Mouse (Mus musculus) gastrocnemius, postnatal 10 days (tissue): ENCODE results near the gene Lsr. TPM values are rescaled to one million over a fixed set of nuclear protein-coding genes. Genes with fewer than 3 reads are reported as not detected.

Experiments used
- DNase-seq: peaks from one replicate; pipeline ENCODE4 v3.0.0; 2021; ENCODE audit warnings: mixed read lengths
- long read RNA-seq, 2 experiments: library from polyadenylated mRNA; stranded (forward); transcript quantifications; one replicate each; pipeline ENCODE4 v2.0.0; 2021
- total RNA-seq, 2 experiments: library from RNA; stranded (reverse); gene quantifications; 2 replicates each; pipeline ENCODE4 v1.2.3; 2021

Gene Lsr
- under 1 TPM; 0.49 to 0.72 TPM for total RNA-seq
- long read RNA-seq, experiment 1, partial matches to known transcripts: 0 of 18 reads
- long read RNA-seq, experiment 1, other reads (novel, unspliced or antisense): 16 of 18 reads
- long read RNA-seq, experiment 2, partial matches to known transcripts: 0 of 12 reads
- long read RNA-seq, experiment 2, other reads (novel, unspliced or antisense): 12 of 12 reads

DNA sequence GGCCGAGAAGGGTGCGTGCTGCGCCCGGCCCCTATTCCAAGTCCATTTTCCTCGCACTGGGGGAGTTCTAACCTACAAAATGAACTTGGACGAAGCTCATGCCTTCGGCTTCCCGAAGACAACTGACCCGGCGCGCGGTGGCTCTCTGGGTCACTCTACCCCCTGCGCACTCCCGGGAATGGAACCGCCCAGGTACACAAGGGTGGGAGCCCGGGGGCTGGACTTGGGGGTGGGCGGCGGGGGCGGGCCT is at the start of gene Lsr:
Lsr (minus strand) TSS at position 214 of the 250 bp plus-strand sequence.
- DNase-seq: no peak

DNA sequence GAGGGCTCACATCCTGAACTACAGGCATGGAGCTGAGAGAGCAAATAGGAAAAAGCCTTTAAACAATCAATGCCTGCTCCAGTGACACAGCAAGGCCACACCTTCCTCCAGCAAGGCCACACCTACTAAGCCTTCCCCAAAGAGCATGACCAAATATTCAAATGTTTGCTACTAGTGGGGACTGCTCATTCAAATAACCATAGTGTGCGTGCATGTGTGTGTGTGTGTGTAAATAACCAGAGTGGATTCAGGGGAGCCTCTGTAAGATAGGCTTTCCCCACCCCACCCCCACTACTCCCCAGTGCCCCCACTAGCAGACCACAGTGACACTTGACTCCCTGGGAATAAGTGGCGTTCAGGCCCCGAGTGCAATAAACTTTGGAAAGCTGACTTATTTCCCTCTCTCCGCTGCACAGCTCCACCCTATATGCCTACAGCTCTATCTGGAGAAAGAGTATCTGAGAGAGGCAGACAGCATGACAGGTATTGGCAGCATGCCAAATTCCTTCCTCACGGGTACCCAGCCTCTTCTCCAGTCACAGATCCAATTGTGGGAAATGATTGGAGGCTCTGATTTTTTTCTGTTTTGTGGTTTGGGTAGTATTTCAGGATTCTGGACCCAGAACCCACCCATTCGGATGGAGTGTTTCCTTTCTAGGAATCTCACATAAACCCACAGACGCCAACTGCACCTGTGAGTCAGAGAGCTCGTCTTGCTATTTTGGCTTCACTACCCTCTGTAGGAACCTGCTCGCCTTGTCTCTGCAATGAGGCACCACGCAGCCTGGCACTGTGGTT is 44.0 kb upstream of the Lsr start:
- DNase-seq: no peak

DNA sequence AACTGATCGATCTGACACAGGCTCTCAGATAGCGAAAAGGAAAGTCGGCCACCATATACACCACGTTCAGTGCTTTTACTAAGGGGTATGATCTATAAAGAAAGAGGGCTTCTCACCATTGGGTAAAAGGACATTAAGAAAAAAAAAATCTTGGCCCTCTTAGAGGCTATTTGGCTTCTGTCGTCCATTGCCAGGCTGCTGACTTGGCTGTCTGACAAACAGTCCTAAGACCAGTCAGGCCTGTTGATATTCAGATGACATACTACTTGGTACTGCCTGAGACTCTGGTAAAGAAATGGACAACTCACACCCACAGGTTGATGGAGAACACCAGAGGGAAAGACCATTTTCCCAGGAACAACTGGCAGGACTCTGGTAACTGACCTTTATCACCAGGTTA is 39.7 kb upstream of the Lsr start:
- DNase-seq: no peak

DNA sequence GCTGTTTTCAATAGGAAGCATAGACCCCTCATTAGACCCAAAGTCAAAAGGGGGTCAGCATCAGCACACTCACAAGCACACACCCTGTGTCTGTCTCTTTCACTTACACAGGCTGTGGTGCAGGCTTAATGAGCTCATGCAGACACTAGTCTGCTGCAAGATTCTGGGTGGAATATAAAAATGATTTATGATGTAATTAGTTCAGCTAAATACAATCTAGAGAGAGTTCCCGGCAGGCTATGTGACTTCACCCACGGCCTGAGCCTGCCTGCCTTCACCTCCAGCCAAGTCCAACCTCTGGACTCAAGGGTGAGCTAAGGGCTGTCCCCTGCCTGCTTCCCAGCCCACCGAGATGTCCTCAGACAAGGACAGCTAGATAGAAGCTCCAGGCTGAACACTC is 35.6 kb upstream of the Lsr start:
- DNase-seq: no peak

DNA sequence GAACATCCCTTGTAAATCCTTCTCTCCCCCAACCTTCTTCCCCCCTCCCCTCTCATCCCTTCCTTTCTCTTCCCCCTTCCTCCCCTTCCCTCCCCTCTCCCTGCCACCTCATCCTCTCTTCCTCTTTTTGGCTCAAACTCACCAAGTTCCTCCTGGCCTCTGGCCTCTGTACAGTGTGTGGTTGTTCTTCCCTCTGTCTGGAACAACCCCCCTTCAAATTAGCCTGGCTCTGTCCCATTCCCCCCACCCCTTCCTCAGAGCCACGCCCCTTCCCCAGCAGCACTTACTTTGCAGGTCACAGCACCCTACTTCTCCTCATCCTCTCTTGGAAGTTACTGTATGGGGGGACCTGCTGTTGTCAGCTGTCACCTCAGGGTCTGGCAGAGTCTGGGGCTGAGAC is 34.9 kb upstream of the Lsr start:
- DNase-seq: no peak

DNA sequence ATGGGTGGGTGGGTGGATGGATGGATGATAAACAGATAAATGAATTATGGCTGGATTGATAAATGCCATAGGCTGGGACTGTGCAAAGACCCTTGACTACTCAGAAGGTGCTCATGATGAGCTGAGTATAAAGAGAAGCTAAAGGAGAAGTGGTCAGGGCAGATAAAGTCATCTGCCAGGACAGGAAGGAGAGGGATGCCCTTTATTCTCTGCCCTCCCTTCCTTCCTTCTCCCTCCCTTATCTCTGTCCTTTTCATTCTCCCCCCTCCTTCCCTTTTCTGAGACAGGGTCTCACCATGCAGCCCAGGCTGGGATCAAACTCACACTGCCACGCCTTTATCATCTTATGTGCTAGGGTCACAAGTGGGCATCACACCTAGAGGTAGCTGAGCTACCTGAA is 34.5 kb upstream of the Lsr start:
- no peak for DNase-seq

DNA sequence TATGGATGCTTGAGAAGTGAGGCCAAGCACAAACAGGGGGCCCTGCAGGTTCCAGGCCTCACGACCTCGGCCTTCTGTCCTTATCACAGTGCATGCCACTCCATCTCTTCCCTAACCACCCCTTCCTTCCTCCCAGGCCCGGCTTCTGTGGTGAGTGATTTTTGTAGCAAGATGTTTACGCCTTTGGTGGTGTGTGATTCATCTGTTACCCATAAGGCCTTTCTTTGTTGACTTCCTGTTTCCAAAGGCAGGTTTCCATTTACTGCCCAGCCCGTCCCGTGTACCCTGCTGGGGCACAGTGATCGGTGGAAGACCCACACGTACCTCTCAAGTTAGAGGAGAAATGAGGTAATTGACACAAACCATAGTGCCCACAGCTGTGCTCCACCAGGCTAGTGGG is 29.4 kb upstream of the Lsr start:
- no peak for DNase-seq

DNA sequence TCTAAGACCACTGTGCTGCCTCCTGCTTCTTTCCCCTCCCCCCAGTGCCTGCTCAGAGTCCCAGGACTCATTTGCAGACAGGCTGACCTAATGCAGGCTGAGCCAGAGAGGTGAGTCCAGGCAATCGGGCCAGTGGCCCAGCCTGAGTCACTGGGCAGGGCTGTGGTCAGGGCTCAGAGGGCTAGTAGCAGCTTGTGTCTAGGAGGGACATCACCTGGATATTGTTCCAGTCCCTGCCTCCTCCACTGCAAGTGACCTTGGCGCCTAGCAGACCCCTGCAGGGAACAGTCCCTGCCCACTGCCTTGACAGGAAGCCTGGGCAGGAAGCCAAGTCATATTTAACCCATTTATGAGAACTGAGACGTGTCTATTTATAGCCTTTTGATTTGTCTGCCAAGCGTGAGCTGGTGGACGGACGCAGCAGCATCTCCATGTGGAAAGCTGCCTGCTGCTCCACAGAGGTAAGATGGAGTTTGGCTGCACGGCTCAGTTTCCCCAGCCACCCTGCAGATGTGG is 27.3 kb upstream of the Lsr start:
- DNase-seq: peak; percentile 51

DNA sequence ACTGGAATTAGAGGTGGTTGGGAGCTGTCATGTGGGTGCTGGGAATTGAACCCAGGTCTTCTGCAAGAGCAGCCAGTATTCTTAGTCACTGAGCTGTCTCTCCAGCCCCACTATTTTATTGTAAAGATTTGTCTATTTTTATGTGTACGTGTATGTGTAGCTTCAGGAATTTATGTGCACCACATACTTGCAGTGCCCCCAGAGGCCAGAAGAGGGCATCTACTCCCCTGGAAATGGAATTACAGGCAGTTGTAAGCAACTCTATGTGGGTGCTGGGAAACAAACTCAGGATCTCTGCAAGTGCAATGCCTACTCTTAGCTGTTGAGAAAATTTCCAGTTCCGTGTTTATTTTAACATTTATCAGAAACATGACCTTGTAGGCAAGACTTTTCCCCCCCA is 23.2 kb upstream of the Lsr start:
- DNase-seq: no peak

DNA sequence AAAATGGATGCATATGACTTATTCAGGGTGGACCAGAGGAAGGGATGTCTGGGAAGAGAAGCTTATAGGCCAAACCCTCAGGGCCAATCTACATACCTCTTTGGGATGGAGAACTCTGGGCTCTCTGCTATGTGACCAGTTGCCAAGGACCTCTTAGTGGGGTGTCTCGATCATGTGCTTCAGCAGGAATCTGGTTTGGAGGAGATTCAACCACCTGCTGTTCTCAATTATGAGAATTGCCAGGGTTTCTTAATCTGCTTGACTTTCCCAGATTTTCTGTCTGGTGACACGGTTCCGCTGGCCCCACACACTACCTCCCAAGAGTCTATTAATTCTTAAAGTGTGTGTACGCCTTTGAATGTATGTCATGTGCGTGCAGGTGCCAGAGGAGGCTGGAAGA is 20.7 kb upstream of the Lsr start:
- no peak for DNase-seq

DNA sequence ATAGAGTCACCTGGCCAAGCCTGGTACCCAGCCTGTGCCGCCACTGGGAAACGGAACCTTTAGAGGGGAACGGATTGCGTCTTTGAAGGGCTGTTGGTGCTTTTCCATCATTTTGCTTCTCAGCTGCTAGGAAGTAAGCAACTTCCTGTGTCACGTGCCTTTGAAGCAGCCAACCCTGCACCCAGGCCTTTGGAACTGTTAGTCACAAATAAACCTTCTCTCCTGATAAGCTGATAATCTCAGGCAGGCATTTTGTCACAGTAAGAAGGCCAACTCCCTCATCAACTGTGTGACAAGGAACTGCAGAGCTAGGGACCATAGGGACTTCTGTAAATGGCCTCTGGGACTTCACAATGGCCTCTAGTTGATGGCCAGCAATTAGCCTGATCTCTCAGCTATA is 18.9 kb upstream of the Lsr start:
- DNase-seq: no peak

DNA sequence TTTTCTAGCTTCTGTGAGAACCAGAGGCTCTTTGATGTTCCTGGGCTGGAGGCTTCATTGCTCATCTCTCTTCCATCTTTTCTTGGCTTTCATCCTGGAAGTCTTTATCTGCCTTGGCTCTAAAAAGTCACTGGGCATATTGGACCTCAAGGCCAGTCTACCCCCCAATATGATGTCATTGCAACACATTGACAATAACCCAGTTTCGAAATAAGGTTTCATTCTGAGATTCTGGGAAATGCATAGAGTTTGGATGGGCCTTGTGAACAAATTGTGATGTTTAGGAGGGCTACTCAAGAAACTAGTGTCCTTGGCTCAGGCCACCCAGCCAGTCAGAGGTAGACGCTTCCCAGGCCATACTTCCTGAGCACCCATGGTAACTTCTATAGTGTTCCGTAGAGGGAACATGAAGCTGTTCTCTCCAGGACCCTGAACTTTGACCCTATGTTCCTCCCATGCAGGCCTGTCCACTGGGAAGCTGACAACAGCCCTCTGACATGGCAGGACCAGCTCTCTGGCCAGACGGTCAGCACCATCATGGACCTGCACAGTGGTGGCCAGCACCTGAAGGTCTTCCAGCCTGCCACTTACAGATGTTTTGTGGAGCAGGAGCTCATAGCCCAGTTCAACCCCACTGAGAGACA is 15.4 kb upstream of the Lsr start:
- no peak for DNase-seq

DNA sequence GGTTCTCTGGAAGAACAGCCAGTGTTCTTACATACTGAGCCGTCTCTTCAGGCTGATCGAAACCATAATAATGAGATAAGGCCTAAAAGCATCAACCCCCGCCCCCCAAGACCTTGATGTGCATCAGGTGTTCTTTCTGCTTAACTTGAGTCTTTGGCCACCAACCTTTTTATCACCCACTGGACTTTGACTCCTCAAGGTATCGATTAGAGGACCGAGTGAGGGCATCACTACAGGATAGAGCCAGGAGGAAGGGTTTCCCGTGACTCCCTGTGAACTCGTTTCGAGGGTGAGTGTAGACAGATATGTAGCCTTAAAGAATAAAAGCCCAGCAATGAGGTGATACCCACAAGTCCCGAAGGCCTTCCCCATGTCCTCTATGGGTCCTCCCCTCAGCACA is 12.1 kb upstream of the Lsr start:
- DNase-seq: no peak

DNA sequence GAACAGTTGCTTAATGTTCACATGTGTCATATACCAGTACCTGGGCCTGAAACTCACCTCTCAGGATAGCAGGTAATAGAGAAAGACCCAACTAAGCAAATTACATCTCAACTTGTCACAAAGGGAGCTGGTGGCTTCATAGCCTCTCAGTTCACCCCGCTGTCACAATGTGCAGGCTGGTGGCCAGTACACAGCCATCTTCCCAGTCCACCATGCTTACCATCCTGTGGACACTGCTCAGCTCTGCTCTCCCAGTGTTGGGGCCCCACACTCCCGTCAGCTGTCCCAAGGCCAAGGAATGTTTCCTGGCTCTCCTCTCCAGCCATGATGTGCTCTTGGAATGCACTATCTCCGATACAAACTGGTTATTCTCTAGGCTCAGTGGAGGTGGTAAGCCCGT is 8.4 kb upstream of the Lsr start:
- no peak for DNase-seq

DNA sequence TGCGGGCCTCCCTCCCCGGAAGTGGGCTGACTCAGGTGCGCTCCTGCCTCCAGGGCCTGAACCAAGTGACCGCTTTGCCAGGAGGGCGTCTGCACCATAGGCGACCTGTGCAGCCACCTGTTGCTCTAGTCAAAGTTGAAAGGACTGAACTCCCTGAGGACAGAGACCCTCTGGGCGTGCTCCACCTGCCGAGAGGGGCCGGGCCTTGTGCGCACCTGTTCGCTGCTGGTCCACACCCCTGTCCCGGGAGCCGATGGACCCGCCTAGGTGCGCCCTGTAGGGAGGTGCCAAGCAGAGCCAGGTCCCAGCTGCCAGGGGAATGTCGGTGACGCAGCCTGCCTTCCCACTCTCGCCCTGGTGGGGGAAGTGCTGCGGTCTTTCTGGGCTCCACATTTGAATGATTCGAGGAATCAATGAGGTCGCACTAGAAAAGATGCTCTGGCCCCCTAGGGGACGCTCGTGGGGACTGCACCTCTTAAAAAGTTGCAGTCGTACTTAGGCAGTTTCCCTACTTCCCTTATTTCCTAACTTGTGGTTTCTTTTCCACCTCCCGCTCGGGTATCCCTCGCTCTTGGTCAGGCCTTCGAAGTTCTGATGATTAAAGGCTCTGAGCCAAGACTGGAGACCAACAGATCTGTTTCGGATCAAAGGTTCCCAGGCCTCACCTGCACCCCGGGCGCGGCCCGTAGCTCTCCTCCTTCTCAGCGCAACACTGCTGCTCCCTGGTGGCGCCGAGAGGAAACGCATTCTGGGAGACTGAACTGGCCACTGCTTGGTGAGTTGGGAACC is 431 bp upstream of the Lsr start, which contains the start of gene Fam187b:
Fam187b (plus strand) TSS at position 290 of the 789 bp plus-strand sequence.
- DNase-seq: peak; percentile 88

DNA sequence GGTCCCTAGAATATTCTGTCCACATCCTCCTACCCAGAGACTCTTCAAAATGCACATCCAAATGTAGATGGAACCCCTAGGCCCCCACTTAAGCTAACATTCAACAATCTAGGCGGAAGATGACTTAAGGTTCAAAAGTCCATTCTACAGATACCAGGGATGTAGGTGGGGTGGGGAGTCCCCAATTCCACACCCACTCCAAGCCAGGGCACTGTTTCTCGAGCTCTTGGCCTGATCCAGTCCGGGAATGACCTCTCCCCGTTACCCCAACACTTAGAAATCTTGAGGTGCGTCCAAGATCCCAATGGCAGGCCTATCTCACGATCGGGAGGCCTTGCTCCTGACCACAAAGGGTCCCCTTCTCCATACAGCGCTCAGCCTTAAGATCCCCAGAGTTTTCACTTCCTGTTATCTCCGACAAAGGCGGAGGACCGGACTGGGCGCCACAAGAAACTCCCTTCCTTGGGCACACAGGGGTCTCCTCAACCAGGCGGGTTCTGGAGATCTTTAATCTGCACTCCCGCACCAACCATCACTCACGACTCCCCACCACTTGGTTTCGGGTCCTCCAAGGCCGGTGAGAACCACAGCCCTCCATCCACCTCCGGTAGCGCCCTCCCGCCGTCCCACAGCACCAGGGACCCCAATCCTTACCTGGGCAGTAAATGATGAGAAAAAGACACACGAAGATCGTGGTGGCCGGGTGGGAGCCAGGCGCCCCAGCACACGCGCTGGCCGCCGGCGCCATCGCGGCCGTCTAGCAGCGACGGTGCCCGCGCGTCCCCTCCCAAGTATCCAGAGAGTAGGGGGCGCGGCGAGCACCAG is 626 bp downstream of the Lsr start:
- DNase-seq: no peak

DNA sequence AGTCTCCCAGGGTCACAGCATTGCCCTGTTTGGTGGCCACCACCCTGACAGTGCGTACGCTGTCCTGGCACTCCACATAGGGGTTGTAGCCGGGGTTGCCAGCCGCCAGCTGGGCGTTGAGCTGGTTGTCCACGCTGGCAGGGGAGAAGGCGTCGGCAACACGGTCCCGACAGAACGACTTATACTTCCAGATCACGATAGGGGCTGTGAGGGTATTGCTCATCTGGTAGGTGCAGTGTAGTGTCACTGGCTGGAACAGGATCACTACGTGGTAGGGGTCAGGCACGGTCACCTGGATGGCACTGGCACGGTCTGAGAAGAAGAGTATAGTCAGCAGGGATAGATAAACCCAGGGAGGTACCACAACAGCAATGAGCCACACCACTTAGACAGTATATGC is 1.4 kb downstream of the Lsr start:
- DNase-seq: no peak

DNA sequence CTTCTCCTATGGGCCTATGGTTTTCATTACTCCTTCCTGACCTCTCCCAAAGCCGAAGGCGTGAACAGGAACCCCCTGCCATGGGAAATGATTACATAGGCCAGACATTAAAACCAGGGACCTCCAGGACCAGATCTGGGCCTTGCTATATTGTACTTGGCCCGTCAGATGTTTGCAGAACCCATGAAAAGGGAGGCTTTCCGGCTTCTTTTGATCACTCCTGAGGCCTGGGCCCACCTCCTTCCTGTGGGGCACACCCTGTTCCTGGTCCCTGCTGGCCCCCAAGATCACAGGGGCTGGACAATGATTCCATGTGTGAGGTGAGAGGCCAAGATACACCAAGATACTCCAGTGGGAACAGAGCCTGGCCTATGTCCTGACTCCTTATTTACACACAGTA is 4.1 kb downstream of the Lsr start:
- DNase-seq: no peak

DNA sequence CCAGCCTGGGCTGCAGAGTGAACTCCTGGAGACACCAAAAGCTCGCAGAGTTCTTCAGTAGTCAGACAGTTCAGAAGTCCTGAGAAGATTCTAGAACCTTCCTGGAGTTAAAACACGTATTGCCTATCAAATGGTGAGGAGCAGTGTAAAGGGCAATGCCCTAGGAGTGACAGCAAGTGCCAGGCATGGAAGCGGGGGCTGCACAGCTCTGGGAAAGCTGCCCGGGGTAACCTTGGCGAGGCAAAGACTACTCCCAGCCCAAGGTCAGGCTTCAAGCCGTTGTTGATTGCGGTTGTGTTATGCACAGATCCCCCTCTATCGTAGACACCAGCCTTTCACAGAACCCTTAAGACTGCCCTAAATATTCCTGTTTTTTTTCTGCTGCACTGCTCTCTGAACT is 4.7 kb downstream of the Lsr start:
- DNase-seq: no peak

DNA sequence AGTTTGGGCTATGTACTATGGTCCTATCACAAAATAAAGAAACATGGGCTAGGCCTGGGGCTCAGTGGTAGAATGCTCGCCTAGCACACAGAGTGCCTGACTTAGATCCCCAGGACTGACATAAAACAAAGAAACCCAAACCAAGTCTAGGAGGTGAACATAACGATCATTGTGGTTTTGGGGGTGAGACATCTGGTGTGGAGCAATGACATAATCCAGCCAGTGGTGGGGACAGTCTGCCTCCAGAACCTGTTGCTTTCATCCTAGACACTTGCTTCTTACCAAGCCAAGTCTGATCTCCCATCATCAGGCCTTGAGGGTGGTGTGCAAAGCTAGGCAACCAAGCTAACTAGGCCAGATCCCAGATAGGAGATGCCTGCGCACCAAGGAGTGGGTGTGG is 6.6 kb downstream of the Lsr start:
- DNase-seq: no peak

DNA sequence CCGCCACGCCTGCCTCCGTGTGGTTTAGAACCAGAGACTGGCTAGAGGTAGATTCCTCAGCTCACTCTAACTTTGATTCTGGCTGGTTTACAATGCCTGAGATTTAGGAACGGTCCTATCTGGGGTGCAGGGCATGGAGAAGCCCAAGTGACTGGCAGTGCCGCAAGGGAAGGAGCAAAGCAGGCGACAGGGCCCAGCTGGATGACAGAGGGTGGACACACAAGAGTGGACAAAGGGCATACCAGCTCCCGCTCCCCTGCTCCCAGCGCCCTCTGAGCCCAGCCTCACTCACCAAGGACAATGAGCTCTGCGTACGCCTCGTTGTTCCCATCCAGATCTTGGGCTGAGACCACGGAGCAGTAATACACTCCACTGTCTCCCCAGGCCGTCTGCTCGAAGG is 7.6 kb downstream of the Lsr start:
- DNase-seq: no peak

DNA sequence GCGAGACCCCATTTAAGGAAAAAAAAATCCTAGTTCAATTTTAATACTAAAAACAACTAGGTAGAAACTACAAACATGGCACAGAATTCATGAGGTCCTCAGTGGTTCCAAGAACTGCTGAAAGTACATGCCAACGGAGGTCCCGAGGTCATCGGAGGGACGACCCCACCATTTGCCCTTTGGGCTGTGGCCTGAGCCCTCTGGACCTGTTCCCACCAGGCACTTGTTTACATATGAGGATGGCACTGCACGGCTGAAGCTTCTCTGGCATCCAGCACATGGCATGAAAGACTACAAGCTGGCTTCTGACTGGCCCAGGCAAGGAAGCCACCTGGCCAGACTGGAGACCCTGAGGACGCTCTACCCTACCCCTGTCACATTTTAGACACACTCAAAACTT is 8.9 kb downstream of the Lsr start:
- no peak for DNase-seq
